ENCODE assay signal across 8 mouse cellular contexts in genomic region chr11:95251295-95251694, GRCm38 (mm10). TPM values are rescaled to one million over a fixed set of nuclear protein-coding genes. Genes with fewer than 3 reads are reported as not detected.
DNase-seq lines count a peak whose midpoint lies in the region.

No protein-coding gene starts in this region.

- DNase-seq in B cell, adult 2 months, result peak; percentile 79 to 80
- DNase-seq in Muller cell, postnatal 12 days (ENCODE audit: inconsistent ontology term), result peak; percentile 51
- peak; percentile 91 for DNase-seq in cerebellum, postnatal 10 days
- DNase-seq in gastrocnemius, postnatal 25 days, result peak; percentile 51
- peak; percentile 81 to 84 for DNase-seq in kidney, postnatal 25 days
- DNase-seq in lung, adult 18-20 months, result peak; percentile 62 to 65
- peak; percentile 79 for DNase-seq in retina, postnatal 1 day
- peak; percentile 87 for DNase-seq in thymus, postnatal 4 days

RNA-seq across cellular contexts. Expression of gene Tac4, which starts 10.0 kb away (rescaled TPM):
- under 1 TPM; 0.23 to 0.35 TPM for total RNA-seq in gastrocnemius, postnatal 25 days (2021)

RNA-seq across cellular contexts. Expression of gene Kat7, which starts 58.8 kb away (rescaled TPM):
- 10 to 100 TPM; 16.9 to 19.6 TPM for total RNA-seq in gastrocnemius, postnatal 25 days (2021)

Comparison
In these comparisons a context has a peak if more than half of its experiments do, and no peak if none do; other contexts are left out.
1. Peak in every context shown above with its lines: DNase-seq.